Mouse (Mus musculus) mesoderm, embryonic 11.5 days (tissue): ENCODE results near the gene Zfr2.
A peak's percentile ranks its signal among the peaks of the same experiment; 100 is the strongest.

Source experiments
- DNase-seq: peaks from one replicate; pipeline ENCODE4 v3.0.0-alpha.2; 2012; ENCODE audit warnings: low read depth, low spot score

Zfr2 gene

DNA sequence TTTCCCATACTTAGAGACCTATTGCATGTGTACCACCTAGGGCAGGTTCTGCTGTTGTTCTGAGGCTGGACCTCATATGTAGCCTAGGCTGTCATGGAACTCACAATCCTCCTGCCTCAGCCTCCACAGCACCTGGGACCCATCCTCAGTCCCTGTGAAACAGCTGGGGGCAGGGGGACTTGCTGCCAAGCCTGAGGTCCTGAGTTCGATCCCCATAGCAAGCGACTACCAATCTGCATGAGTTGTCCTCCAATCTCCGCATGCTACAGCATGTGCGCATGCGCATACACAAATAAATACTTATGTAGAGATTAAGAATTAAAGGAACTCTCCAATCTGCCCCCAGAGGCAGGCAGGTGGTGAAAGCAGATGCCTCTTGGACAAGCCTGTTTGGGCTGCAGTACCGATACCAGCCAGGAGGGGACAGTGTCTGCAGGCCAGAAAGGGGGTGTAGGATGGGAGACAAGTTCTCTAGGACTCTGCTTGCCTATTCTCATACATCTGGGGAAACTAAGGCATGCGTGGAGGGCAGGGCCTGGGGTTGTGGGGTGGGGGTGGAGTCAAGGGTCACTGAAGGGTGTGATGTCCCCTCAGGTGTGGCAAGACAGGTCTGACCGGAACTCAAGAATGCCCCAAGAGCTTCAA lies 54.7 kb downstream of the Zfr2 start:
- DNase-seq = peak; percentile 58

GRCm38 (mm10) chr10:81288601-81289000 lies 55.6 kb downstream of the Zfr2 start:
- peak; percentile 50 for DNase-seq

DNA sequence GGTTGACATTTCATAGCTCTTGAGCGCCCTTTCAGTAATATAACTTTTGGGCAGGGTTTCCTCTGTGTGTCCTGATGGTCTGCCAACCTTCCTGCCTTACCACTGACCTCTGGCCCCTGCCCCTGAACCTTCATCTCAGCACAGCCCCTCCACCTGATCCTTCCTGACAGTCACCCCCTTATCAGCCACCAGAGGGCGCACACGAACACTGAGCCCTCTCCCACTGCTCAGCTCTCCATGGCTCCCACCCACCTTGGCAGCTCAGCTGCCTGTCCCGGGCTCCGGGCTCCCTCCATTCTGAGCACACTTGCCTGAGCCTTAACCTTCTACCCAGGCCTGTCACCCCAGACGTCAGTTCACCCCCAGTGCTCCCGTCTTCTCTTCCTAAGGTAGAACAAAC lies 56.3 kb downstream of the Zfr2 start:
- peak; percentile 83 for DNase-seq

DNA sequence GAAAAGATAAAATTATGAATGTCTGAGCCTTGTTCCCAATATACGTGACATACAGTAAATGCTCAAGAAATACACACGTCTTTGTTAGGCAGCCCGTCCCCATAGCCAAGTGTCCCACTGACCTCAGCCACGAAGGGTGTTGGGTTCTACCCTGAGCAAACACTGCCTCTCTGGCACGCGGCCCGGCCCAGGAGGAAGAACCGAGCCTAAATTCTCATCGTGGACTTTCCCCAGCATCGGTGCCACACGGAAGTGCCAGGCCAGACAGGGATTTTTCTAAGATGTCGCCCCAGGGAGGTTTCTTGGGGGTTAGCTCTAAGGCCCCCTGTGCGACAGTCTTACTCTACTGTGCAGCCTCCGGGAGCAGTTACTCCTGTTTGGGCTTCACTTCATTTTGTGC lies 56.9 kb downstream of the Zfr2 start:
- DNase-seq = no peak

DNA sequence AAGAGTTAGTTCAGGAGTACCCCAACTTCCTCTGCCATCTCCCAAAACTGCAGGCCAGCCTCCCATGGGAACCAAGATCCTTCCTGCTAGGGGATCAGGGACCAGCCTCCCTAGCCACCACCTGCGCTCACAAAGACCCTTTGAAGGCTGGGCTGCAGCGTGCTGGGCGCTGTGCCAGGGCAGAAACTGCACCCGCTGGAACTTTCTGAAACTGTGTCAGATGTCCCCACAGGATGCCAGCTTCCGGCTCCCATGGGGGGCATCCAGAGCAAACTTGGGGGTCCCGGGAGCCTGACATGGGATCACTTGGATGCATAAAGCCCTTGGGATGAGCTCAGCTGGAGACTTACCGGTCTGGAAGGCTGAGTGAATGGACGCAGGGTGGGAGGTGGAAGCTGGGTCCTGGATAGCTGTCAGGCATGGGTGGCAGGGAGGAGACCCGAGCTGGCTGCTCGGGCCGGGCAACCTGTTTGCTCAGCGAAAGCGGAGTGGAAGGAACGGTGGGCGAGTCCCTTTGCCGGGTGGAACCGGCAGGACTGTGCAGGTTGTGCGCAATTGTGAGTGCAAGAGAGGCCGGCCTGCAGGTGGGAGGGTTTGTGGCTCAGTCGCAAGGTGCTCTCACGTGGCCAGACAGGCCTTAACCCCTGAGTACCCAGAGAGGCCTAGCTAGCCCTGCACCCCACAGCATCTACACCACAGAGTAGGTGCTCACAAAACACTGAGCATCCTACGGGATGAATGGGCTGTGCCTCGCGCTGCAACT lies 57.9 kb downstream of the Zfr2 start:
- DNase-seq = no peak

GRCm38 (mm10) chr10:81291511-81292104 lies 58.7 kb downstream of the Zfr2 start, which contains the start of gene Tjp3:
Gene Tjp3 (minus strand): TSS chr10:81291581.
- no peak for DNase-seq

GRCm38 (mm10) chr10:81292554-81293333 lies 59.8 kb downstream of the Zfr2 start, which contains the start of gene Pip5k1c:
Gene Pip5k1c (plus strand): TSS chr10:81292963.
- DNase-seq = peak; percentile 100

DNA sequence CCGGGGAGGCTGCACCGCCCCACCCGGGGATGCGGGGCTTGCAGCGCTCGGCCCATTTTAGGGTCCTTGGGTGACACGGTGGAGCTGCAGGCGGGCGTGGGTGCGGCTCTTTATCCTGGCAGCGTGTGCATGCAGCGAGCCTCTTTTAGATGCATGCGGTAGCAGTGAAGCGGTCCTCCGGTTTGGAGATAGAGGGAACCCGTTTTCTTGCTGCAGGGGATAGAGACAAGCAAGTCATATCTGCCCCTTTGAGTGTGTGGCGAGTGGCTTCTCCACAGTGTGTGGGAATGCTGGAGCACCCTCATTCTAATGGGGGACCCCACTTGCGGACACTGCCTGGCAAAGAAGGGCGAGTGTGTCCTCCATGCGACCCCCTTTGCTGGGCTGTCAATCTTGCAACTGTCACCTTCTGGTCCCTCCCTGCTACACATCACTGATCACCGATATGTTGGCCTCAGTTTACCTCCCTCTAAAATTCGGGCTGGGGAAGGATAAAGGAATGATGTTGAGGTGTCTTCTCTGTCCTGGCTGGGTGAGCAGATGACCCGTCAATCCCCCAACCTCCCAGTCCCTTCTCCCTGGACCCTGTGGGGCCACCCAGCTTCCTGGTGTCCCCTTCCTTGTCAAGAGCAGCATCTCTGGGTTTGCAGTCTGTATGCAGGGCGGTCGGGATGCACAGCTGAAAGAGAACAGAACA lies 60.5 kb downstream of the Zfr2 start:
- no peak for DNase-seq

DNA sequence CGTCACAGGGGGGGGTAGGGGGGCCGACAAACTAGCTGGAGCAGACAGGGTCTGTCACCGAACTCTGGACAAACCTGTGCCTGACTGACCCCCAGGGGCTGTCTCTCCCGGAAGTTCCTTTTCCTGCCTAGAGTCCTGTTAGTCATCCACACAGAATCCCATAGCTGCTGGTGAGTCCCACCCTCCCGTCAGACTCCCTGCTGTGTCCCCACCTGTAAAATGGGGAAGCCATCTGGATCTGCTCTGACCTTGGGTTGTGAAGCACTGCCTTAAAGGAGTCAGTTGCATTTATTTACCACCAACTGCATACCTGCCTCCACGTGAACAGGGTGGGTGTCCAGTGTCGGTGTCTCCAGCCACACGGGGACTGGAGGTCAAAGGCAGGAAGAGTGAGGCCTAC lies 61.5 kb downstream of the Zfr2 start:
- DNase-seq = no peak

DNA sequence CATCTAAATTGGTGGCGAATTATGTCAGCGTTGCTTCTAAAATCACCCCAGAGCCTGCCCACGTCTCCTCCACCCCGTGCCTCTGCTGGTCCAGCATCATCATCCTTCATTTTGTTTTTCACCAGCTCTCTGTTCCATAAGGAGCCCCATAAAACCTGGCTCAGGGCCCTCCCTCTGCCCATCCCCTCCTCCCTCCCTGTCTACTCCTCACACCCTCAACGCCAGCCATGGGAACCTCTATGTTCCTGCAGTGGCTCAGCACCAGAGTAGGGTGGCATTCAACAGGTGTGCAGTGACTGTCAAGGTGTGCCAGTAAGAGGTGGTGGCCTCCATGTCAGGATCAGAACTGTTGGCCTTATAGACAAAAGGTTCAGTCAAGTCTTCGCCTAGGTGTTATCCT lies 62.2 kb downstream of the Zfr2 start:
- DNase-seq = no peak

DNA sequence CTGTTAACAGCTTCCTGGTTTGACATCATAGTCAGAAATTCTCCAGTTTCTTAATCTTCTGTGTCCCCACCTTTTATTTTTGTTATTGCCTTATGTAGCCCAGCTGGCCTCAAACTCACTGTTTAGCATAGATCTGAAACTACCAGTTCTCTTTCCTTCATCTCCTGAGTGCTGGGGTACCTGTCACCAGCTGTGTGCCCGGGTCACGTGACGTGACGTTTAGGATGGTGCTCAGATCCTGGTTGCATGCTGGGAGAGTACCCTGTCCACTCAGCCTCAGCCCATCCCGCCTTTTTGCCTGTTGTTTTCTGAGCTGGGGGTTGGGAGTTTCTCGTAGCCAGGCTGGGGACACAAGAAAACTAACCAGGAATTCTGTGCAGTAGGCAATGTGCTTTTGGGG lies 64.3 kb downstream of the Zfr2 start:
- DNase-seq = no peak

- DNase-seq = no peak
These were observed 64.9 kb downstream of the Zfr2 start for GRCm38 (mm10) chr10:81297845-81298244.

GRCm38 (mm10) chr10:81298369-81299100 lies 65.6 kb downstream of the Zfr2 start:
- no peak for DNase-seq

- DNase-seq = no peak
These were observed 66.8 kb downstream of the Zfr2 start for GRCm38 (mm10) chr10:81299585-81300351.

DNA sequence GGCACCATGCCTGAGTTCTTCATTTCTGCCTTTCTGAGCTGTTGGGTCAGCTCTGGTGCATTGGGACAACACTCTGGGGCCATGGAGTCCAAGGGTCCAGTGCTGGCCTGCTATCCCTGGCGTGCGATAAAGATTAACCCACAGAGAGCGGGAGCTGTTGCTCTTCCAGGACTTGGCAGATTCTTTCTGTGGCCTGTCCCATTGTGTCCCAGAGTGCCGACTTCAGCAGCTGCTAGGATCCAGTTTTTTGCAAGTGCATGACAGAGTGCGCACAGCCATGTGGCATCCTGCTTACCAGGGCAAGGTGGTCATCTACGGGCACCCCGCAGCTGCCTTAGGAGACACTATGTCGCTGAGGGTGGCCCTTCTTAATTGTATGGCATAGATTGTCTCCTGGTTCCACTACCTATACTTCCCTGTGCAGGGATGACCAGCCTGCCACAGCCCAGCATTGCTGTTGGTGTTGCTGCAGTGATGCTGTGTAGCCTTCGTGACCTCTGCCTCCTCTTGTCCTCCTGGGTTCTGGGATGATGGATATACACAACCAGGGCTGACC lies 67.5 kb downstream of the Zfr2 start:
- no peak for DNase-seq

DNA sequence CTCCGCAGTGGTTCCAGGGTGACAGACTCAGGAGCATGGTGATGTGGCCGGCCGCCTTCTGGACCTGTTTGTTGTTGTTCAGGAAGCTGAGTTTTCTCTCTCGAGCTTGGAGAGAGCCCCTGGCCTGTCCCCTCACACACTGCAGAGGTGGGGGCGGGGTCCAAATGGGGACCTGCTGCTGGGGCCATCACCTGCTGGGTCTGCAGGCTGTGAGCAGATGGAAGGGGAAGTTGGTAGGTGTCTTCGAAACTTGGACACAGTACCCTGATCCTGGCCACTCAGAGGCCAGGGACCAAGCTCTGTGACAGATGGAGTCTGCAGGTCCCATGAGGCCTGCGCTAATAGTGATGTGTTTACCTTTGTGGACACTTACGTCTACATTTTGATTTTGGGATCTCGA lies 68.4 kb downstream of the Zfr2 start:
- no peak for DNase-seq
